In the genomic region with DNA sequence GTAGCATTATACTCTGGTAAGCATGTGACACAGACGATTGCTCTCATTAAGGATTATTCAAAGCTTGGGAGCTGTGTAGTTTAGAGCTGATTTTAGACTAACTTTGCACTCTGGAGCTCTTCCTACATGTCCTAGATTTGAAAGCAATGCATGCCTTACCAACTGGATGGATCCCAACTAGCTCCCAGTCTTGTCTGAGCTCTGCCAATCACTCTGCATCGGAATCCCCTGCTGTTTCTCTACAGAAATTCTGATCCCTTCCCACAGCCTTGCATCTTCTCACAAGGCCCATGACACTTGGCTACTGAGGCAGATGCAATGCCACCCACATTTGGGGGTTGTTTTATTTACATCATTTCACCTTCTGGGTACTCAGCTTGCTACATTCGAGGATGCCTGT, we compare ENCODE assay signal across 21 mouse cellular contexts.
A peak's percentile ranks its signal among the peaks of the same experiment; 100 is the strongest.
DNase-seq lines count a peak whose midpoint lies in the region; ATAC-seq and TF ChIP-seq lines count a peak whose summit lies in the region.
"Had no signal": no experiment of that assay in that cellular context is flagged by ENCODE, and none has a peak within 500 bp of the region (broad histone marks: within the 10 kb centered on the region; RNA-seq: fewer than 3 reads in every experiment).

No protein-coding gene starts in this region.

- no peaks in the 10 kb centered on the region for H3K27me3 ChIP-seq in kidney, embryonic 15.5 days
- H3K27me3 ChIP-seq: hindbrain, embryonic 15.5 days; midbrain, embryonic 15.5 days; neural tube, embryonic 12.5 days had no signal

- TF ChIP-seq CTCF in layer of hippocampus, adult 2 months (conservative IDR thresholded peaks at IDR 0.05), result no peak

- H3K36me3 ChIP-seq in kidney, embryonic 15.5 days, result no peaks in the 10 kb centered on the region
- H3K36me3 ChIP-seq: hindbrain, embryonic 15.5 days; midbrain, embryonic 15.5 days; neural tube, embryonic 12.5 days had no signal

- H3K4me1 ChIP-seq in kidney, embryonic 15.5 days, result no peaks in the 10 kb centered on the region
- H3K4me1 ChIP-seq: hindbrain, embryonic 15.5 days; midbrain, embryonic 15.5 days; neural tube, embryonic 12.5 days had no signal

- WGBS in kidney, embryonic 15.5 days, result 81% methylated on average over 3 of the region's 3 CpGs

- no peak overlapping the region for H3K9ac ChIP-seq in kidney, embryonic 15.5 days
- H3K9ac ChIP-seq: hindbrain, embryonic 15.5 days; liver, postnatal 0 days; midbrain, embryonic 15.5 days; neural tube, embryonic 12.5 days had no signal

- DNase-seq in frontal cortex, postnatal 10 days (ENCODE audit: low spot score in 2 of 2), result no peak
- DNase-seq in left cerebral cortex, postnatal 36 days (ENCODE audit: low spot score in 2 of 2), result peak; percentile 5 to 10
- no peak for DNase-seq in left cerebral cortex, adult 8-10 months (ENCODE audit: low spot score in 2 of 2)
- DNase-seq in layer of hippocampus, adult 2 months (ENCODE audit: low spot score in 2 of 2), result peak; percentile 21 to 34
- DNase-seq in telencephalon, adult 2 months (ENCODE audit: low read depth, low spot score), result peak; percentile 32
- DNase-seq: adrenal gland, postnatal 10 days; cerebellum, adult 8-10 months; cerebellum, postnatal 36 days; heart, postnatal 4 days; kidney, adult 2 months; kidney, postnatal 10 days; liver, postnatal 0 days; thymus, postnatal 14 days had no signal

- H3K27ac ChIP-seq in layer of hippocampus, adult 2 months, result peak overlapping the region; percentile 51
- H3K27ac ChIP-seq in kidney, embryonic 15.5 days, result no peak overlapping the region
- H3K27ac ChIP-seq: hindbrain, embryonic 15.5 days; macrophage; midbrain, embryonic 15.5 days; neural tube, embryonic 12.5 days had no signal

- H3K4me2 ChIP-seq in kidney, embryonic 15.5 days, result no peak overlapping the region
- H3K4me2 ChIP-seq: hindbrain, embryonic 15.5 days; midbrain, embryonic 15.5 days; neural tube, embryonic 12.5 days had no signal

- H3K9me3 ChIP-seq in kidney, embryonic 15.5 days (replicated peaks), result no peaks in the 10 kb centered on the region
- H3K9me3 ChIP-seq: hindbrain, embryonic 15.5 days; midbrain, embryonic 15.5 days; neural tube, embryonic 12.5 days had no signal

- H3K4me3 ChIP-seq in layer of hippocampus, adult 2 months, result no peak overlapping the region
- H3K4me3 ChIP-seq in kidney, embryonic 15.5 days (replicated peaks), result no peak overlapping the region
- H3K4me3 ChIP-seq: hindbrain, embryonic 15.5 days; midbrain, embryonic 15.5 days; neural tube, embryonic 12.5 days had no signal

- ATAC-seq in frontal cortex, adult (ENCODE audit: low TSS enrichment), result peak; percentile 95
- ATAC-seq in kidney, embryonic 15.5 days (replicated peaks; ENCODE audit: low FRiP score), result no peak
- ATAC-seq: forebrain, embryonic 14.5 days; liver, postnatal 0 days; lung, postnatal 0 days; midbrain, embryonic 15.5 days had no signal

- intact Hi-C loops in left cerebral cortex, postnatal 36 days (cut with DNase I), result no loop called here

Comparison
In these comparisons a context has a peak if more than half of its experiments do, and no peak if none do; other contexts are left out.
1. DNase-seq: peak in left cerebral cortex, postnatal 36 days (2 of 2), layer of hippocampus, adult 2 months (2 of 2) and telencephalon, adult 2 months (single experiment); none in frontal cortex, postnatal 10 days (0 of 2) and left cerebral cortex, adult 8-10 months (0 of 2).